Mouse (Mus musculus): Measurements from ENCODE around the gene Osbp2. TPM values are rescaled to one million over a fixed set of nuclear protein-coding genes. Genes with fewer than 3 reads are reported as not detected.
A peak's percentile ranks its signal among the peaks of the same experiment; 100 is the strongest.
"Not testable (repeated sequence)": the region's sequence is repeated elsewhere in the genome, so short reads cannot be mapped to it uniquely, and the experiment has no call there.

Osbp2 gene
- polyA plus RNA-seq (2011; ENCODE audit: insufficient read depth, insufficient read length, low read depth, missing spikeins) = 0.67 and 1.5 TPM in 2 replicates

GRCm38 (mm10) chr11:3863454-3864112 lies at the start of gene Osbp2:
TSS of gene Osbp2 (minus strand) at chr11:3863903.
- Histone ChIP-seq H3K27me3 (ENCODE audit: control insufficient read depth, insufficient read depth, low read length, poor library complexity, severe bottlenecking) (0 out of 2 replicates have a peak, but pooled peaks cover 3% of the 10 kb centered on the region), H3K27ac (ENCODE audit: insufficient read depth, low read length) (no peak within 1 kb of the TSS), H3K4me3 (ENCODE audit: low read depth, low read length) (peak within 1 kb of the TSS; percentile 65), H3K9ac (ENCODE audit: low read depth, poor library complexity, severe bottlenecking) (peak within 1 kb of the TSS; percentile 20; the same call in 1 of the 2 replicates), H3K9me3 (replicated peaks; ENCODE audit: control insufficient read depth, insufficient read depth, low read length, poor library complexity, severe bottlenecking) (no peaks in the 10 kb centered on the region), H3K36me3 (ENCODE audit: control insufficient read depth, insufficient read depth, low read length, poor library complexity, severe bottlenecking) (no peaks in the 10 kb centered on the region), H3K4me1 (ENCODE audit: control insufficient read depth, insufficient read depth, low read length) (no peaks in the 10 kb centered on the region)
- no peak for TF ChIP-seq CTCF (IDR thresholded peaks at IDR 0.05; ENCODE audit: low read depth, low read length)
- no peak for TF ChIP-seq EP300 (IDR thresholded peaks at IDR 0.05; ENCODE audit: insufficient read depth, low read depth, low read length)
- no peak for TF ChIP-seq POLR2A (IDR thresholded peaks at IDR 0.05; ENCODE audit: insufficient read depth, low read length)

GRCm38 (mm10) chr11:3912875-3913271 lies 49.2 kb upstream of the Osbp2 start:
- TF ChIP-seq EP300 (IDR thresholded peaks at IDR 0.05; ENCODE audit: insufficient read depth, low read depth, low read length) (no peak), CTCF (IDR thresholded peaks at IDR 0.05; ENCODE audit: low read depth, low read length) (no peak), POLR2A (IDR thresholded peaks at IDR 0.05; ENCODE audit: insufficient read depth, low read length) (no peak)
- Histone ChIP-seq H3K4me3 (ENCODE audit: low read depth, low read length) (peak overlapping the region; percentile 72), H3K4me1 (ENCODE audit: control insufficient read depth, insufficient read depth, low read length) (no peaks in the 10 kb centered on the region), H3K9me3 (replicated peaks; ENCODE audit: control insufficient read depth, insufficient read depth, low read length, poor library complexity, severe bottlenecking) (no peaks in the 10 kb centered on the region), H3K9ac (ENCODE audit: low read depth, poor library complexity, severe bottlenecking) (peak overlapping the region; percentile 65), H3K27me3 (ENCODE audit: control insufficient read depth, insufficient read depth, low read length, poor library complexity, severe bottlenecking) (no peaks in the 10 kb centered on the region), H3K27ac (ENCODE audit: insufficient read depth, low read length) (no peak overlapping the region), H3K36me3 (ENCODE audit: control insufficient read depth, insufficient read depth, low read length, poor library complexity, severe bottlenecking) (no peaks in the 10 kb centered on the region)

- TF ChIP-seq CTCF (IDR thresholded peaks at IDR 0.05; ENCODE audit: low read depth, low read length) = no peak
- no peak for TF ChIP-seq EP300 (IDR thresholded peaks at IDR 0.05; ENCODE audit: insufficient read depth, low read depth, low read length)
- TF ChIP-seq POLR2A (IDR thresholded peaks at IDR 0.05; ENCODE audit: insufficient read depth, low read length) = no peak
- Histone ChIP-seq H3K9me3 (replicated peaks; ENCODE audit: control insufficient read depth, insufficient read depth, low read length, poor library complexity, severe bottlenecking) (no peaks in the 10 kb centered on the region), H3K27ac (ENCODE audit: insufficient read depth, low read length) (no peak overlapping the region), H3K4me3 (ENCODE audit: low read depth, low read length) (peak overlapping the region; percentile 72), H3K27me3 (ENCODE audit: control insufficient read depth, insufficient read depth, low read length, poor library complexity, severe bottlenecking) (no peaks in the 10 kb centered on the region), H3K9ac (ENCODE audit: low read depth, poor library complexity, severe bottlenecking) (no peak overlapping the region), H3K4me1 (ENCODE audit: control insufficient read depth, insufficient read depth, low read length) (no peaks in the 10 kb centered on the region), H3K36me3 (ENCODE audit: control insufficient read depth, insufficient read depth, low read length, poor library complexity, severe bottlenecking) (no peaks in the 10 kb centered on the region)
Observed at GRCm38 (mm10) chr11:3912100-3912874, 48.6 kb upstream of the Osbp2 start.

GRCm38 (mm10) chr11:3911440-3911839 lies 47.7 kb upstream of the Osbp2 start:
- not testable (repeated sequence) for H3K9me3 ChIP-seq (replicated peaks; ENCODE audit: control insufficient read depth, insufficient read depth, low read length, poor library complexity, severe bottlenecking); H3K36me3 ChIP-seq (ENCODE audit: control insufficient read depth, insufficient read depth, low read length, poor library complexity, severe bottlenecking); H3K4me1 ChIP-seq (ENCODE audit: control insufficient read depth, insufficient read depth, low read length); H3K27me3 ChIP-seq (ENCODE audit: control insufficient read depth, insufficient read depth, low read length, poor library complexity, severe bottlenecking); H3K9ac ChIP-seq (ENCODE audit: low read depth, poor library complexity, severe bottlenecking); H3K27ac ChIP-seq (ENCODE audit: insufficient read depth, low read length); H3K4me3 ChIP-seq (ENCODE audit: low read depth, low read length)

GRCm38 (mm10) chr11:3910513-3911310 lies 47.0 kb upstream of the Osbp2 start:
- no peak overlapping the region for H3K9ac ChIP-seq (ENCODE audit: low read depth, poor library complexity, severe bottlenecking)
- no peaks in the 10 kb centered on the region for H3K36me3 ChIP-seq (ENCODE audit: control insufficient read depth, insufficient read depth, low read length, poor library complexity, severe bottlenecking)
- H3K27me3 ChIP-seq (ENCODE audit: control insufficient read depth, insufficient read depth, low read length, poor library complexity, severe bottlenecking) = no peaks in the 10 kb centered on the region
- H3K4me1 ChIP-seq (ENCODE audit: control insufficient read depth, insufficient read depth, low read length) = no peaks in the 10 kb centered on the region
- H3K27ac ChIP-seq (ENCODE audit: insufficient read depth, low read length) = no peak overlapping the region
- no peak overlapping the region for H3K4me3 ChIP-seq (ENCODE audit: low read depth, low read length)
- no peaks in the 10 kb centered on the region for H3K9me3 ChIP-seq (replicated peaks; ENCODE audit: control insufficient read depth, insufficient read depth, low read length, poor library complexity, severe bottlenecking)
- TF ChIP-seq EP300 (IDR thresholded peaks at IDR 0.05; ENCODE audit: insufficient read depth, low read depth, low read length) (no peak), CTCF (IDR thresholded peaks at IDR 0.05; ENCODE audit: low read depth, low read length) (no peak), POLR2A (IDR thresholded peaks at IDR 0.05; ENCODE audit: insufficient read depth, low read length) (no peak)
